Mouse (Mus musculus): ENCODE data around the gene Tmem102. TPM values are rescaled to one million over a fixed set of nuclear protein-coding genes. Genes with fewer than 3 reads are reported as not detected.
A peak's percentile ranks its signal among the peaks of the same experiment; 100 is the strongest.

Tmem102 gene
- polyA plus RNA-seq, 1 experiment from 2014 or later: 1.6 TPM

GRCm38 (mm10) chr11:69766872-69767624, 38.4 kb downstream of the Tmem102 start:
- Histone ChIP-seq H3K27ac (ENCODE audit: poor library complexity, severe bottlenecking) (peak overlapping the region; percentile 93), H3K9ac (peak overlapping the region; percentile 96), H3K4me3 (peak overlapping the region; percentile 80), H3K4me1 (replicated peaks) (peaks cover 36% of the 10 kb centered on the region), H3K27me3 (replicated peaks) (no peaks in the 10 kb centered on the region), H3K9me3 (replicated peaks) (no peaks in the 10 kb centered on the region), H3K4me2 (peak overlapping the region; percentile 75), H3K36me3 (peaks cover 6% of the 10 kb centered on the region; the same call in 1 of the 2 replicates)
- 46% methylated on average over 13 of the region's 13 CpGs for WGBS
- ATAC-seq (ENCODE audit: insufficient number of reproducible peaks, low FRiP score): no peak

DNA sequence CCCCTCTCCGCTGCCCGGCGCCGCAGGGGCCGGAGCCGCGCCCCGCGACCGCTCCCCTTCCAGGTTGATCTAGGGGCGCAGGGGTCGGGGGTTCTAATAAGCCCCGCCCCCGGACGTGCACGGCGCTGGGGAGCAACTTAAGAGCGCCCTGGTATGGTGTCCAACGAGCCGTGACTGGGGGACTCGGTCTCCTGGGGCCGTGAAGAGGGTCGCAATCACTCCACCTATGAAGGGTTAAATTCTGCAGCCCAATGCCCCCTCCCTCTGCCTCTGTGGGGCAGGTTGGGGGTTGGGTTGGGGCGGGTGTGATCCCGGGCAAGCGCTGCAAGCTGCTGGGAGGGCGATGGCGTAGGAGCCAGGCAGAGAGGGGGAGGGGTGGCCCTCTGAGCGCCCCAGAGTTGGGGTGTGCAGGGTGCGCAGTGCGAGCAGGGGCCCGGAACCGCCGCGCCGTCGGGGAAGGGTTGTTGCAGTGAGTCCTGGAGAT, 39.3 kb downstream of the Tmem102 start:
- Histone ChIP-seq H3K27me3 (replicated peaks) (no peaks in the 10 kb centered on the region), H3K9ac (peak overlapping the region; percentile 96), H3K4me1 (replicated peaks) (peaks cover 36% of the 10 kb centered on the region), H3K9me3 (replicated peaks) (no peaks in the 10 kb centered on the region), H3K4me3 (peak overlapping the region; percentile 80), H3K27ac (ENCODE audit: poor library complexity, severe bottlenecking) (peak overlapping the region; percentile 93), H3K36me3 (peaks cover 2% of the 10 kb centered on the region; the same call in 1 of the 2 replicates), H3K4me2 (peak overlapping the region; percentile 75)
- peak; percentile 76 for ATAC-seq (ENCODE audit: insufficient number of reproducible peaks, low FRiP score)
- under 1% methylated on average over 36 of the region's 37 CpGs for WGBS

GRCm38 (mm10) chr11:69765221-69766125, 40.0 kb downstream of the Tmem102 start, which contains the start of gene Zbtb4:
Zbtb4 (plus strand) TSS chr11:69765912.
- peak; percentile 60 for ATAC-seq (ENCODE audit: insufficient number of reproducible peaks, low FRiP score)
- Histone ChIP-seq H3K36me3 (no peaks in the 10 kb centered on the region), H3K9ac (peak within 1 kb of the TSS; percentile 96), H3K4me3 (peak within 1 kb of the TSS; percentile 80), H3K4me2 (peak within 1 kb of the TSS; percentile 75), H3K4me1 (replicated peaks) (peaks cover 38% of the 10 kb centered on the region), H3K9me3 (replicated peaks) (no peaks in the 10 kb centered on the region), H3K27me3 (replicated peaks) (no peaks in the 10 kb centered on the region), H3K27ac (ENCODE audit: poor library complexity, severe bottlenecking) (peak within 1 kb of the TSS; percentile 93)
- 20% methylated on average over 43 of the region's 55 CpGs for WGBS

GRCm38 (mm10) chr11:69763551-69763950, 41.9 kb downstream of the Tmem102 start:
- Histone ChIP-seq H3K9me3 (replicated peaks) (no peaks in the 10 kb centered on the region), H3K27me3 (replicated peaks) (no peaks in the 10 kb centered on the region), H3K4me3 (no peak overlapping the region), H3K36me3 (no peaks in the 10 kb centered on the region), H3K9ac (no peak overlapping the region), H3K4me2 (no peak overlapping the region), H3K27ac (ENCODE audit: poor library complexity, severe bottlenecking) (no peak overlapping the region), H3K4me1 (replicated peaks) (peaks cover 40% of the 10 kb centered on the region)
- 72% methylated on average over 7 of the region's 7 CpGs for WGBS
- ATAC-seq (ENCODE audit: insufficient number of reproducible peaks, low FRiP score): no peak

DNA sequence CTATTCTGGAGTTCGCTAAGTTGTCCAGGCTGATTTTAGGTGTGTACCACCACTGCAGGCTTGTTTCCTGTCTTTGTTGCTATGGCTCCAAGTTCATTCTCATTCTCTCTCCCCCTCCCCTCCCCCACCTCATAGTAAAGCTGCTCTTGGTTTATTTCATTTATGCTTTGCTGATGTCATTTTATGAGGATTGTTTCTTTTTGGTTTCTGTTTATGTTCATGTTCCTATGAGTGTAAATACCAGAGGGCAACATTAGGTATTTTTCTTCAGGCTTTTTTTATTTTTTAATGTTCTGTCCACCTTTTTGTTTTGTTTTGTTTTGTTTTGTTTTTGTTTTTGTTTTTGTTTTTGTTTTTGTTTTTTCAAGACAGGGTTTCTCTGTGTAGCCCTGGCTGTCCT, 43.6 kb downstream of the Tmem102 start, which contains the start of gene Slc35g3:
TSS of gene Slc35g3 (minus strand) at position 101 of the 400 bp plus-strand sequence.
- Histone ChIP-seq H3K4me3 (no peak within 1 kb of the TSS), H3K36me3 (no peaks in the 10 kb centered on the region), H3K9me3 (replicated peaks) (no peaks in the 10 kb centered on the region), H3K9ac (no peak within 1 kb of the TSS), H3K27me3 (replicated peaks) (no peaks in the 10 kb centered on the region), H3K4me1 (replicated peaks) (peaks cover 31% of the 10 kb centered on the region), H3K27ac (ENCODE audit: poor library complexity, severe bottlenecking) (no peak within 1 kb of the TSS), H3K4me2 (no peak within 1 kb of the TSS)
- ATAC-seq (ENCODE audit: insufficient number of reproducible peaks, low FRiP score): no peak
- 53% methylated on average over 1 of the region's 1 CpGs for WGBS

DNA sequence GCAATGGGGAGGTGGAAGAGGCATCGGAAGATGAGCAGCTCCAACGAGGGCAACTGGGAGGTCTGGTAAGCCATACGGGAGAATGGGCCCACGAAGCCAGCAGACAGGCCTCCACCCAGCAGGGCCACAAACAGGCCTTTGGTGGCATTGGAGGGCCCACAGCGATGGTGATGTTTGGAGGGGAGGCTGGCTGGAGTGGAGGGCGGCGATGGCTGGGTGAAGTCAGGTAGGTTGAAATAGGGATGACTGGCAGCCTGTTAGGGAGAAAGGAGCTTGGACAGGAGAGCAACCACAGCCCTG, 44.6 kb downstream of the Tmem102 start:
- H3K27me3 ChIP-seq (replicated peaks): no peaks in the 10 kb centered on the region
- no peak overlapping the region for H3K4me2 ChIP-seq
- H3K27ac ChIP-seq (ENCODE audit: poor library complexity, severe bottlenecking): no peak overlapping the region
- no peaks in the 10 kb centered on the region for H3K36me3 ChIP-seq
- ATAC-seq (ENCODE audit: insufficient number of reproducible peaks, low FRiP score): no peak
- H3K9me3 ChIP-seq (replicated peaks): no peaks in the 10 kb centered on the region
- H3K4me3 ChIP-seq: no peak overlapping the region
- H3K9ac ChIP-seq: no peak overlapping the region
- peaks cover 29% of the 10 kb centered on the region for H3K4me1 ChIP-seq (replicated peaks)
- 92% methylated on average over 7 of the region's 7 CpGs for WGBS

DNA sequence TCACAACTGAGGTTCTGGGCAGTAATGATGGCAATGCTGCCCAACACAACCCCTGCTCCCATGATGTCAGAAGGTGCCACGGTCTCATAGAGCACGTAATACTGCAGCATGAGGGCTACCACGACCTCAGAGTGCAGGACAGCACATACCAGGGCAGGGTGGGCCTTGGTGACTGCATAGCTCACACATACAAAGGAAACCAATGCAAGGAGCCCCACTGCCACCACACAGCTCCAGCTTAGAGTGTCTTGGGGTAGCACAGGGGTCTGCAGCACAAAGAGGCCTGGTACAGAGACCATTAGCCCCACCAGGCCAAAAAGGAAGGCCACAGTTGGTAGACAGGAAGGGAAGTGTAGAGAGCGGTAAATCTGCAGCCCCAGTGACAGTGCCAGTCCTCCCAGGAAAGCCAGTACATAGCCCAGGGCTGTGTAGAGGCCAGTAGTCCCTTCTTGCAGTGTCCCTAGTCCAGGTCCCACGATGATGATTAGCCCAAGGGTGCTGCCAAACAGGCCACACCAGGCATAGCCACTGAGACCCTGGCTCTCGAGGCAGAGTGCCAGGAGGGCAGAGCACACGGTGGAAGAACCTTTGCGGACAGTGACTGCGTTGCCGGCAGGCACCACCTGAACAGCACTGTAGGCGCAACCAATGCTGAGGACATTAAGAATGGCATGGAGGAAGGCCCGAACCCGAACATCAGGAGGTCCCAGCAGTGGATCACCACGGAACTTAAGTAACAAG, 45.1 kb downstream of the Tmem102 start:
- Histone ChIP-seq H3K27ac (ENCODE audit: poor library complexity, severe bottlenecking) (peak overlapping the region; percentile 99), H3K9ac (peak overlapping the region; percentile 42; the same call in 1 of the 2 replicates), H3K4me2 (peak overlapping the region; percentile 77), H3K9me3 (replicated peaks) (no peaks in the 10 kb centered on the region), H3K27me3 (replicated peaks) (no peaks in the 10 kb centered on the region), H3K4me3 (0 out of 2 replicates have a peak overlapping the region, but pooled peaks have one; percentile 75), H3K36me3 (no peaks in the 10 kb centered on the region), H3K4me1 (replicated peaks) (peaks cover 31% of the 10 kb centered on the region)
- 79% methylated on average over 14 of the region's 14 CpGs for WGBS
- no peak for ATAC-seq (ENCODE audit: insufficient number of reproducible peaks, low FRiP score)

GRCm38 (mm10) chr11:69758971-69759721, 46.3 kb downstream of the Tmem102 start:
- Histone ChIP-seq H3K4me1 (replicated peaks) (peaks cover 34% of the 10 kb centered on the region), H3K9me3 (replicated peaks) (no peaks in the 10 kb centered on the region), H3K27me3 (replicated peaks) (no peaks in the 10 kb centered on the region), H3K4me3 (peak overlapping the region; percentile 75), H3K4me2 (peak overlapping the region; percentile 77), H3K36me3 (no peaks in the 10 kb centered on the region), H3K9ac (peak overlapping the region; percentile 83), H3K27ac (ENCODE audit: poor library complexity, severe bottlenecking) (peak overlapping the region; percentile 99)
- ATAC-seq (ENCODE audit: insufficient number of reproducible peaks, low FRiP score): peak; percentile 90
- 0% methylated on average over 37 of the region's 37 CpGs for WGBS

DNA sequence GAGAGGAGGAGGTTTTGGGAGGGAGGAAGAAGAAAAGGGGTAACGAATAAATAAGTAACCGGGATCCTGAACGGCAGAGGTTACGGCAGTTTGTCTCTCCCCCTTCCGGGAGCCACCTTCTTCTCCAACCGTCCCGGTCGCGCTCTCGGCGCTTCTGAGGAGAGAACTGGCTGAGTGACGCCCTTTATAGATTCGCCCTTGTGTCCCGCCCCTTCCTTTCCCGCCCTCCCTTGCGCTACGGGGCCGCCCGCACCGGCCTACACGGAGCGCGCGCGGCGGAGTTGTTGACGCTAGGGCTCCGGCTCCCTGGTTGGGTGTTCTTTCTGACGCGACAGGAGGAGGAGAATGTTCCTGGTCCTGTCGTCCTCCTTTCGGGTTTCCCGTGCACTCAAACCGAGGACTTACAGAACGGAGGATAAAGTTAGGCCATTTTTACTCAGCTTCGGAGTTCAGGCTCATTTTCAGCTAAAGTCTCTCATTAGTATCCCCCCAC, 46.9 kb downstream of the Tmem102 start, which contains the start of gene Polr2a:
TSS of gene Polr2a (minus strand) at position 160 of the 493 bp plus-strand sequence.
- H3K9me3 ChIP-seq (replicated peaks): no peaks in the 10 kb centered on the region
- no peaks in the 10 kb centered on the region for H3K36me3 ChIP-seq
- under 1% methylated on average over 36 of the region's 36 CpGs for WGBS
- peak within 1 kb of the TSS; percentile 99 for H3K27ac ChIP-seq (ENCODE audit: poor library complexity, severe bottlenecking)
- peak within 1 kb of the TSS; percentile 83 for H3K9ac ChIP-seq
- H3K27me3 ChIP-seq (replicated peaks): no peaks in the 10 kb centered on the region
- peak within 1 kb of the TSS; percentile 77 for H3K4me2 ChIP-seq
- peak within 1 kb of the TSS; percentile 75 for H3K4me3 ChIP-seq
- H3K4me1 ChIP-seq (replicated peaks): peaks cover 35% of the 10 kb centered on the region
- peak; percentile 97 for ATAC-seq (ENCODE audit: insufficient number of reproducible peaks, low FRiP score)

- H3K27me3 ChIP-seq (replicated peaks): no peaks in the 10 kb centered on the region
- H3K9ac ChIP-seq: peak overlapping the region; percentile 83
- H3K4me1 ChIP-seq (replicated peaks): peaks cover 37% of the 10 kb centered on the region
- peak; percentile 90 for ATAC-seq (ENCODE audit: insufficient number of reproducible peaks, low FRiP score)
- H3K36me3 ChIP-seq: no peaks in the 10 kb centered on the region
- peak overlapping the region; percentile 99 for H3K27ac ChIP-seq (ENCODE audit: poor library complexity, severe bottlenecking)
- WGBS: under 1% methylated on average over 26 of the region's 26 CpGs
- H3K9me3 ChIP-seq (replicated peaks): no peaks in the 10 kb centered on the region
- H3K4me2 ChIP-seq: peak overlapping the region; percentile 77
- peak overlapping the region; percentile 75 for H3K4me3 ChIP-seq
Measured at GRCm38 (mm10) chr11:69758090-69758456, 47.4 kb downstream of the Tmem102 start.
